Mouse (Mus musculus) kidney, postnatal 0 days (tissue): ENCODE results near the gene Mrgprf. TPM values are rescaled to one million over a fixed set of nuclear protein-coding genes. Genes with fewer than 3 reads are reported as not detected.

Source experiments
- ATAC-seq: fragments of 200-750 bp; cut with Nextera tagmentation; replicated peaks from 2 replicates; pipeline ENCODE4 v1.8.0; 2017; ENCODE audit warnings: low read depth, moderate number of reproducible peaks, moderate TSS enrichment, moderate library complexity; ENCODE audit not compliant: low FRiP score
- DNase-seq: peaks from one replicate; pipeline ENCODE4 v3.0.0-alpha.2; 2016; ENCODE audit warnings: low spot score
- H3K27ac ChIP-seq: fragments of 300-500 bp; sonication (generic); 2 replicates; pipeline ENCODE4 v1.5.1; 2014; ENCODE audit warnings: mild to moderate bottlenecking
- H3K27me3 ChIP-seq: fragments of 300-500 bp; sonication (generic); 2 replicates; pipeline ENCODE4 v1.6.1; 2014; ENCODE audit warnings: low read length, mixed read lengths; ENCODE audit not compliant: insufficient read depth
- H3K36me3 ChIP-seq: fragments of 300-500 bp; sonication (generic); 2 replicates; pipeline ENCODE4 v1.6.1; 2014; ENCODE audit warnings: low read length, mixed read lengths; ENCODE audit not compliant: insufficient read depth
- H3K4me1 ChIP-seq: fragments of 300-500 bp; sonication (generic); replicated peaks from 2 replicates; pipeline ENCODE4 v1.6.1; 2014; ENCODE audit warnings: antibody characterized with exemption, low read length, mixed read lengths; ENCODE audit not compliant: insufficient read depth
- H3K4me2 ChIP-seq: fragments of 300-500 bp; sonication (generic); 2 replicates; pipeline ENCODE4 v1.6.1; 2014; ENCODE audit warnings: mild to moderate bottlenecking, low read length, moderate library complexity, mixed read lengths
- H3K4me3 ChIP-seq: fragments of 300-500 bp; sonication (generic); replicated peaks from 2 replicates; pipeline ENCODE4 v1.5.1; 2014; ENCODE audit warnings: low read depth, low read length
- H3K9ac ChIP-seq: fragments of 300-500 bp; sonication (generic); 2 replicates; pipeline ENCODE4 v1.6.1; 2014; ENCODE audit warnings: low read depth, low read length
- H3K9me3 ChIP-seq: fragments of 300-500 bp; sonication (generic); replicated peaks from 2 replicates; pipeline ENCODE4 v1.6.1; 2016; ENCODE audit warnings: low read length, inconsistent platforms, mixed read lengths
- CTCF ChIP-seq: IDR thresholded peaks from 2 replicates; pipeline ENCODE4 v1.5.1; 2016; ENCODE audit warnings: antibody characterized with exemption, low read depth, mild to moderate bottlenecking, moderate library complexity
- WGBS: fragments of 180-500 bp; shearing (Covaris S2); extraction: QIAGEN DNeasy Blood & Tissue Kit; methylation state at CpG from one replicate; pipeline ENCODE4 v1.1.7; 2014; 5-methylcytosine and 5-hydroxymethylcytosine counted together
- polyA plus RNA-seq: library from polyadenylated mRNA; unstranded; fragments of >200 nt; fragmentation: Nextera tagmentation; extraction: Ambion mirVana; gene quantifications from 2 replicates; pipeline ENCODE4 v1.2.1, GENCODE M21; 2015

Mrgprf gene
- polyA plus RNA-seq, 1 experiment from 2014 or later, result 3.8 TPM

DNA sequence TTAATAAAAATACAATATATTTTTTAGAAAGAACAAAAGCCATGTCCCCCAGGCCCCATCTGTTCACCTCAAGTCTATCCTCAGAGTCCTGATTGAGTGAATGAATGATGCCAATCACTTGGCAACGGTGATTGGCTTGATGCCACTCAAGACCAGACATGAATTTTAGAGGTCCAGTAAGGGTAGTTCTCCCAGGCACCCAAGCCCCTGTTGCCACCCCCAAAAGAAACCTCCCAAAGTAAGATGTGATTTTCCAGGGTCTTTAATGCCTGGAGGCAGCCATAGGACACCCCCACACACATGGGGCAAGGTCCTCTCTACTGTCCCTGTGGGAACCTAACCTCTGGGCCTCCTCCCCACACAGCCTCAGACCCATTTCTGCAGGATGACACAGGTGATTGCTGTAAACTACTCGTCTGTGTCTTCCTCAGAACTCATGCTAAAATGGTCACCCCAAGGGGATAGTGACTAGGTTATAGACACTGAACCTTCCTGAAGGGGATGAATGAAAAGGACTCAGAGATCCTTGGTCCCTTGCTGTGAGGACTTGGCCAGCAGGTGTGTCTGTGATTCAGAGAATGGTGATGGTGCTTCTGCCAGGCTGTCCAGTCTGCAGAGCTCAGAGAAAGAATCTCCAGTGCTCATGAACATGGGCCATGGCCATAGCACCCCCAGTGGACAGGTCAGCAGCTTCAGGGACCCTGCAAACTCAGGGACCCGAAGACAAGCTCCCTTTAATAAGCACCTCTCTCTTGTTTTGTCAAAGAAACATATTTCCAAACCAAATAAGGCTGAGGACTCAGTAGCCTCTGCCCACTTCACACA is 1.8 kb upstream of the Mrgprf start:
- 60% methylated on average over 3 of the region's 3 CpGs for WGBS
- Histone ChIP-seq H3K4me1 (peaks cover 12% of the 10 kb centered on the region; the same call in 1 of the 2 replicates), H3K4me3 (no peak overlapping the region), H3K9me3 (no peaks in the 10 kb centered on the region), H3K27me3 (no peaks in the 10 kb centered on the region), H3K4me2 (no peak overlapping the region), H3K27ac (no peak overlapping the region), H3K36me3 (no peaks in the 10 kb centered on the region), H3K9ac (no peak overlapping the region)
- TF ChIP-seq CTCF, result peak; percentile 25; the same call in 1 of the 2 replicates
- DNase-seq (no peak), ATAC-seq (no peak)

DNA sequence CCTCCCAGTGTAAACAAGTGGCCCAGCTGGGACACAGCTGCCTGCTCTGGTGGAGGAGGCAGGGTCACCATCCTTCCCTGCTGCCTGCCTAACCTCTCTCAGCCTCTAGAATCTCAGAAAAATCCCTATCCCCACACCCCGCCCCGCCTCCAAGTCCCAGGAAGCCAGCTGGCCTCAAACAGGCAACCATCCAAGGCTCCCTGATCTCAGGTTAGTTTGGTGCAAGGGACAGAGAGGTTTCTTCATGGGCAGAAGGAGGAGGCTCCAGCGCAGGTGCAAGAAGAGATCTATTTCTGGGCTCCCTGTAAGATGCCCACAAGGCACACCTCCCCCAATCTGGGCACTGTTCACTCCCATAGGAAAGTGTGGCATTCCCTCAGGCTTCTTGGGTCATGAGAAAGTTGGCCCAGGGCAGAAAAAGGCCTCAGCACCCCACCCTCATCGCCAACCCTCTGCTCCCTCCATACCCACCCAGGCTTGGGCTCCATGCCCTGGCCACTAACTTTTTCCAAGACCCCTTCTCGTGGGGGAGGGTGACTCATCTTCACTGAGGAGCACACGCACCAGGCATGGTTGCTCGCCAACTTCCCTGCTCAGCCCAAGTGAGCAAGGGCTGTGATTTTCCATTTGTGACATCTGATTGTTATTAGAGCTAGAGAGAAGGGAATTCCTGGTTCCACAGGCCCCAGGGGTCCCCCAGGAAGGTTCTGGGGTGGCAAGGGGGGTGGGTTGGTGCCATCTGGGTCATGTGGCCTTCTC is 887 bp upstream of the Mrgprf start:
- TF ChIP-seq CTCF, result no peak
- DNase-seq (peak; percentile 58), ATAC-seq (no peak)
- Histone ChIP-seq H3K4me3 (no peak overlapping the region), H3K27ac (peak overlapping the region; percentile 31; the same call in 1 of the 2 replicates), H3K9me3 (no peaks in the 10 kb centered on the region), H3K9ac (no peak overlapping the region), H3K27me3 (no peaks in the 10 kb centered on the region), H3K36me3 (no peaks in the 10 kb centered on the region), H3K4me1 (peaks cover 12% of the 10 kb centered on the region; the same call in 1 of the 2 replicates), H3K4me2 (no peak overlapping the region)
- 45% methylated on average over 7 of the region's 7 CpGs for WGBS

DNA sequence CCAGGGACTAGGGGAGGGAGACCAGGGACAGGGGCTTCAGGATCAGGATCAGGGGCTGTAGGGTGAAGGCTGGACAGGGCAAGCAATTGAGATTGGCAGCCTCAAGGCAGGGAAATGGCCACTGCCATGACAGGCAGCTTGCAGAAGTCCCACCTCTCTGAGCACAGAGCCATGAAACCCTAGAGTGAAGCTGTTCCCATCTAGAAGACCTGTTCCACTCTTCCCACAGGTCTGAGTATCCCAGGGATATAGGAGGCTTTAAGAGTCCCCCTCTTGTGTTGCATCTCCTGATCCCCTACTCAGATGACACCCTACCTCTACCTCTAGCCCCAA is 346 bp downstream of the Mrgprf start:
- H3K9me3 ChIP-seq, result no peaks in the 10 kb centered on the region
- H3K4me2 ChIP-seq, result 0 out of 2 replicates have a peak overlapping the region, but pooled peaks have one; percentile 5
- no peak for TF ChIP-seq CTCF
- no peak for DNase-seq
- no peak overlapping the region for H3K4me3 ChIP-seq
- no peak overlapping the region for H3K9ac ChIP-seq
- no peak for ATAC-seq
- H3K27ac ChIP-seq, result no peak overlapping the region
- H3K4me1 ChIP-seq, result peaks cover 12% of the 10 kb centered on the region; the same call in 1 of the 2 replicates
- H3K36me3 ChIP-seq, result no peaks in the 10 kb centered on the region
- no peaks in the 10 kb centered on the region for H3K27me3 ChIP-seq

DNA sequence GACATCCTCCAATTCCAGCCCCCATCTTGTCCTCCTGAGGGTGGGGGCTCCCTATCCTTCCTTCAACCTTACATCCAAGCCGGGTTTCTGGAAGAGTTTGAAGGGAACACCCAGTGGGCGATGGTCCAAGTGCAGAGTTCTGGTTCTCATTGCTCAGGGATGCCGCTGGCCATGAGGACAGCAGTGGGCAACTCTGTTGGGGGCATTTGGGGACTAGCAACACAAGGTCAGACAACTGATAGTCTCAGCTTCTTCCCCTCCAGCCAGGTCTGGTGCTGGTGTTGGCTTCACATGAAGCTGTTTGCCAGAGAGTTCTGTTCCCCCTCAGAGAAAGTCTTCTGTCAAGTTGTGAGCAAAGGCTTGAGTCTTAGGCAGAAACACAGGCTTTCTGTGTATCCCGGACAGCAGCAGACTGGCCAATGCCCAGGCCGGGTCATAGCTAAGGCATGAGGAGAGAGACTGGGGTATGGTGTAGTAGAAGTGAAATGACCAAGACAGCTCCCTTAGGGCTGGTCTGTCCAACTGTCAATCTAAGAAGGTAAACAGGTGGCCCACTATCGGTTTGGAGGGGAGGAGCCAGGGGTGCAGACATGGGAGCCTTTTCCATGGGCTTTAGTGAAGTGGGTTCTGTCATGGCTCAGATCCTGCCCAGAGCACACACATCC is 845 bp downstream of the Mrgprf start:
- Histone ChIP-seq H3K27me3 (no peaks in the 10 kb centered on the region), H3K9me3 (no peaks in the 10 kb centered on the region), H3K27ac (no peak overlapping the region), H3K4me2 (0 out of 2 replicates have a peak overlapping the region, but pooled peaks have one; percentile 5), H3K4me3 (no peak overlapping the region), H3K4me1 (peaks cover 12% of the 10 kb centered on the region; the same call in 1 of the 2 replicates), H3K36me3 (no peaks in the 10 kb centered on the region), H3K9ac (no peak overlapping the region)
- DNase-seq, result no peak
- WGBS, result 82% methylated on average over 6 of the region's 6 CpGs
- no peak for ATAC-seq
- TF ChIP-seq CTCF, result no peak

DNA sequence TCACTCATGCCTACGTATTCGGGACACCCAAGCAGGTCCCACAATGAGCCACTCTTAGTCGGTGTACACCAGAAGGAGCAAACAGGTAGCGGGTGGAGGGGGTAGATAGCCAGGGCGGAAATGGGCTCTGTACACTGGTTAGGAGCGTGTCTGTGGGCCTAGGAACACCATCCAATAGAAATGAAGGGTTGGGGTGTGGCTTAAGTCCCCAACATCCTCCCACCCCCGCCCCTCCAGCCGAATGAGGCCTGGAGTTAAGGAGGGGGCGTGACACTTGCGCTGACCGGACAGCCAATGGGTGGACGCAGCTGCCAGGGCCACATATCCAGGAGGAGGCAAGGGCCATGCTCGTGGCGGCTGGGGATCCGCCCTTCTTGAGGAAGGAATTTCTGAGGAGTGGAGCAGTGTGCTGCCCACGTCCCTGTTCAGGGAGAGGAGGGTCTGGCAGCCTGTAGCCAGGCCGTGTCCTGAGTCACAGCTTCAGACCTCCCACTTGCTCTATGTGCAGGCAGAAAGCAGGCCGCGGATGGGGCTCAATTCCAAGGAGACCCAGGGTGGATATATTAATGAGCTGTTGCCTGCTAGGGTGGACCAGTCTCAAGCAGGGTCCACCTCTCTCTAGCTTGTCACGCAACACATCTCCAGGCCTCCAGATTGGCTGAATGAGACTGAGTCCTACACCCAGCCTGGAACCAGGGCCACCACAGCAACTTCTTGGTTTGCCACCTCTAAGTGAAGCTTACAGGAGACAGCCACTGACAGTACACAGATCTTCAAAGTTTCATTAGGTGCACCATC is 2.1 kb downstream of the Mrgprf start:
- no peaks in the 10 kb centered on the region for H3K36me3 ChIP-seq
- no peaks in the 10 kb centered on the region for H3K27me3 ChIP-seq
- no peaks in the 10 kb centered on the region for H3K9me3 ChIP-seq
- DNase-seq (peak; percentile 94), ATAC-seq (peak; percentile 92)
- WGBS, result 5% methylated on average over 20 of the region's 20 CpGs
- peaks cover 12% of the 10 kb centered on the region; the same call in 1 of the 2 replicates for H3K4me1 ChIP-seq
- H3K27ac ChIP-seq, result peak overlapping the region; percentile 71
- TF ChIP-seq CTCF, result no peak
- peak overlapping the region; percentile 11; the same call in 1 of the 2 replicates for H3K4me3 ChIP-seq
- peak overlapping the region; percentile 32; the same call in 1 of the 2 replicates for H3K9ac ChIP-seq
- H3K4me2 ChIP-seq, result peak overlapping the region; percentile 49
